Mouse (Mus musculus) frontal cortex, postnatal 14 days (tissue): ENCODE results near the gene Hlcs.

Experiments used
- DNase-seq, 2 experiments: peaks; one replicate each; pipeline ENCODE4 v3.0.0; 2022; ENCODE audit warnings: low spot score in 2 of 2

The Hlcs gene

DNA sequence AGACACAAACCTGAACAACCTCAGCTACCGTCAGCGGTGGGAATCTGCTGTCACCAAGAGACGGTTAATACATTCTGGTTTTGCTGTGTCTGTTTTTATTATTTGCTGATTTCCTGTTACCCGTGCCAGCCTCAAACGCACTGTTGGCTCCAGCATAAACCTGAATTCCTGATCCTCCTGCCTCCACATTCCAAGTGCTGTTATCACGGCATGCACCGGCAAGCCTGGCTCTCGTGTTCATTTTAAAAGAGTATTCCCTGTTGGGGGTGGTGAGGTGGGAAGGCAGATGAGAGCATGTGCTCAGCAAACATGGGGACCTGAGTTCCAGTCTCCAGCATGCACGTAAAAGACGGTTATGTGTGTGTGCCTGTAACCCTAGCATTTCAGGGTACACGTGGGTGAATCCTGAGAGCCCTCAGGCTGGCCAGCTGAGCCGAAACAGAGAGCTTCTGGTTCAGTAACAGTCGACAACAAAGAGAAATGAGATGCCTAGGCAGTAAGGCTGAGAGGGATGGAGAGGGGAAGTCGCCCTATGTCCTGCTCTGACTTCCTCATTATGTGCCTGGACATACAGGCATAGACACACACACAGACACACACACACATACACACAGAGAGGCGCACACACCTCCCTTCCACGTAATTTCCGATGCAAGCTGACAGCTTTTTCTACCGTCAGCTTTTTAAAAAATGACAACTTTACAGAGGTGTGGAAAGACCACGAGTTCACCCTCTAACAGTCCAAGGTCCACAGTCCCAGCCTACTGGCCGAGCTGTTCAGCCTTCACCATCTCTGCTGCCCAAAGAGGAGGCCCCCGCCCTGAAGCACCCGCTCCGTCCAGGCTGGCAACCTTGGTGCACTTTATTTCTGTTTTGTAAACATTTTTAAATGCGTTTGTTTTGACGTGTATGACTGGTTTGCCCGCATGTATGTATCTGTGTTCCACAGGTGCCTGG, 107.6 kb downstream of the Hlcs start:
- DNase-seq, result no peak

DNA sequence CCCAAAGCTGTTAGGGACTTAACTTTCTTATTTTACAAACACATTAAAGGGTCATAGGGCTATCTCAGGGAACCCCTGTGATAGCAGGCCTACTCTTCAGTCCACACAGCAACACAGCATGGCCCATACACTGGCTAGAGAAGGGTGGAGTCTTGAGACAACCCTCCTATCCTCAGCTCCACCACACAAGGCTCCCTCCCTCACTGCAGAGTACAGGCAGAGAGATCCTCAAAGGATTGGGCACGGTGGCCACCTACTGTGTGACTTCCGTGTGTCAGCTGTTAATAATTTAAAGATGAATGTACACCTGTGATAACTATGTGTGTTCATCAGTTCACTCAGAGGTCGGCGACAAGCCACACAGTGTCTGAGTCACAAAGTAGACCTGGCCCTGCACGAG, 112.0 kb downstream of the Hlcs start:
- DNase-seq, result no peak

- DNase-seq, result no peak
Measured at GRCm38 (mm10) chr16:94195913-94196312, 117.5 kb downstream of the Hlcs start.

- no peak for DNase-seq
Measured at GRCm38 (mm10) chr16:94191379-94192315, 121.7 kb downstream of the Hlcs start.

GRCm38 (mm10) chr16:94190256-94190655, 123.1 kb downstream of the Hlcs start:
- no peak for DNase-seq

GRCm38 (mm10) chr16:94186526-94186925, 126.8 kb downstream of the Hlcs start:
- no peak for DNase-seq

- no peak for DNase-seq
Measured at GRCm38 (mm10) chr16:94185430-94185829, 127.9 kb downstream of the Hlcs start.

GRCm38 (mm10) chr16:94180122-94180870, 133.1 kb downstream of the Hlcs start:
- no peak for DNase-seq

GRCm38 (mm10) chr16:94179341-94180121, 133.8 kb downstream of the Hlcs start:
- DNase-seq, result no peak

GRCm38 (mm10) chr16:94178441-94179220, 134.7 kb downstream of the Hlcs start:
- no peak for DNase-seq

GRCm38 (mm10) chr16:94176997-94177857, 136.1 kb downstream of the Hlcs start:
- no peak for DNase-seq

- no peak for DNase-seq
Measured at GRCm38 (mm10) chr16:94175366-94175986, 137.9 kb downstream of the Hlcs start.

DNA sequence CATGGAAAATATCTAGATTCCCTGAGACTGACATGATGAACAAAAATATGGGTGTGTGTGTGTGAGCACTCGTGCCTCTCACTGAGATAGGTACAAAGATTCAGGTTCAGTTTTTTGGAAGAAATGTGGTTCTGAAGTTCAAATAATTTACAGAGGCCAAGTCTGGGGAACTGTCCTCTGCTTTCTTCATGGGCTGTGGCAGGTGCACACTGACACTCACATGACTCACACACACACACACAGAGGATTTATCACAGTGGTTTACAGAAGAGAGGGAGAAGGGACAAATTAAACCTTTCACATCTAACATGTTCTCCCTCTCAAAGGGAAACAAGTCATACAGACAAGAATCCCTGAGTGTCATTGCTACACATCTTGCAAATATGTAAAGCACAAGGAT, 140.0 kb downstream of the Hlcs start:
- no peak for DNase-seq

DNA sequence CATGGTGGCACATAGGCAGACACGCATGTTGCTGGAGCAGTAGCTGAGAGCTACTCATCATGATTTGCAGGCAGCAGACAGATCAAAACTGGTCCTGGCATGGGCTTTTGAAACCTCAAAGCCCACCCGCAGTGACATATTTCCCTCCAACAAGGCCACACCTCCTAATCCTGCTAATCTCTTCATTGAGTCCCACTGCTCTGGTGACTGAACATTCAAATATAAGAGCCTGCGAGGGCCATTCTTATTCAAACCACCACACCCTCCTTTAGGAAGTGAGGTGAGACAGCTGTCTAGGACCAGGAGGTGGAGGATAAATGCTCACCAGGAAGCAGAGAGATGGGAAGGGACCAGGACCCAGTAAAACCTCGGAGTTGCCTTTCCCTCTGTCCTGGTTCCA, 143.2 kb downstream of the Hlcs start:
- no peak for DNase-seq

GRCm38 (mm10) chr16:94168655-94169545, 144.5 kb downstream of the Hlcs start:
- no peak for DNase-seq

GRCm38 (mm10) chr16:94164978-94165377, 148.4 kb downstream of the Hlcs start:
- no peak for DNase-seq

- DNase-seq, result no peak
Measured at GRCm38 (mm10) chr16:94164236-94164635, 149.1 kb downstream of the Hlcs start.

- DNase-seq, result no peak
Measured at GRCm38 (mm10) chr16:94163051-94163450, 150.3 kb downstream of the Hlcs start.
